Mouse (Mus musculus): ENCODE measurements around the gene Ankrd55.

GRCm38 (mm10) chr13:112371729-112372128 lies 83.5 kb downstream of the Ankrd55 start:
- TF ChIP-seq HCFC1 (IDR thresholded peaks at IDR 0.05; ENCODE audit: borderline replicate concordance, insufficient read depth, low read length) (no peak), ZNF384 (IDR thresholded peaks at IDR 0.05; ENCODE audit: low read depth, low read length) (no peak), ZC3H11A (IDR thresholded peaks at IDR 0.05; ENCODE audit: borderline replicate concordance, low read depth, low read length) (no peak), CHD2 (IDR thresholded peaks at IDR 0.05; ENCODE audit: low read depth, low read length) (no peak), MAFK (IDR thresholded peaks at IDR 0.05; ENCODE audit: insufficient read depth, low read depth, low read length) (no peak)
